Mouse (Mus musculus) urinary bladder, postnatal 25 days (tissue): Measurements from ENCODE around the gene Hmgn3.
"Not testable (repeated sequence)": the region's sequence is repeated elsewhere in the genome, so short reads cannot be mapped to it uniquely, and the experiment has no call there.

Experiments
- DNase-seq: peaks from one replicate; pipeline ENCODE4 v3.0.0; 2022; ENCODE audit warnings: low spot score

Hmgn3 gene

DNA sequence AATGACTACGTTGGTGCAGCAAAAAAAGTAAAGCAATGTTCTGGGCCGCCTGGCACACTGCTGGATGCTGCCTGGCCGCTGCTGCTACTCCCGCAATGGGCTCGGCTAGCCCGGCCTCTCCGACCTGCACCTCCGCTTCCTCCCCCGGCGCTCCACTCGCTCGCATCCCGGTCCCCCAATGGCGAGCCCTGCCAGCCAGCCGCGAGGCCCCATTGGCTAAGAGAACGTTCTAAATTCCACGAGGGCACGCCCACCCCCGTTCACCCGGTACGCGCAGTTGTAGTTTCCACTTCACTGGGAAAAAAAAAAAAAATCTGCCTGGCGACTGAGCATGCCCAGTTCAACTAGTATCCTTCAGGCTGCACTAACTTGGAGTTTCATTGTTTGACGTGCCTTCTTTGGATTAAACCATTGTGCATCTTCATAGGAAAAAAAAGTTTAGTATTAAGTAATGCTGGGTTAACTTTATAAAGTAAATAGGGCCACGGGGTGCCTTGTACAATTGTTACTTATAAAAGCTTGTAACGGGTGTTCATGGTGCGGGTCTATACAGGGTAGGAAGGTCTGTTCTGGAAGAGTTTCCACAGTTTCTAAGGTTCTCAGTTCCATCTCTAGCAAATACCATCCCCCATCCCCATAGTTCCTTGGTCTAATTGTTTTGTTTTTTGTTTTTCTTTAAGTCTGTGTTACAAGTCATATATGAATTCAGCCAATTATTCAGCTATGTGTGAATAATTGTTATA, at the start of gene Hmgn3:
Gene Hmgn3 (minus strand): TSS at position 240 of the 743 bp plus-strand sequence.
- peak; percentile 82 for DNase-seq

DNA sequence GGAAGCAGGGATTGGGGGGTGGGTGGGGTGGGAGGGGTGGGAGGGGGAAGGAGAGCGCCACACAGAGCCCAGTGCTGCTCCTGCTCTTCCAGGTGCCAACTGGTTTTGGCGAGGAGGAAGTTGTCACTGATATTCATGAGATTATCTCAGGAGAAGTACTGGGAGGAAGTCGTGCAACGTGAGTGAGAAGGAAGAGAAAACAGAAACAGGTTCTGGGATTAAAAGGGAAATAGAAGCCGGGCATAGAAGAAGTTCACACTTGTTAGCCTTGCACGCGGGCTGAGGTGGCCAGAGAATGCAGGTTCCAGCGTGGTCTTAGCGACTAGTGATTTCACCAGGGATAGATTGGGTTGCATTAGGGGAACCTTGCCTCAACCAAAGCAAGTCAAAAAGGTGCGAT, 49.3 kb upstream of the Hmgn3 start:
- no peak for DNase-seq

DNA sequence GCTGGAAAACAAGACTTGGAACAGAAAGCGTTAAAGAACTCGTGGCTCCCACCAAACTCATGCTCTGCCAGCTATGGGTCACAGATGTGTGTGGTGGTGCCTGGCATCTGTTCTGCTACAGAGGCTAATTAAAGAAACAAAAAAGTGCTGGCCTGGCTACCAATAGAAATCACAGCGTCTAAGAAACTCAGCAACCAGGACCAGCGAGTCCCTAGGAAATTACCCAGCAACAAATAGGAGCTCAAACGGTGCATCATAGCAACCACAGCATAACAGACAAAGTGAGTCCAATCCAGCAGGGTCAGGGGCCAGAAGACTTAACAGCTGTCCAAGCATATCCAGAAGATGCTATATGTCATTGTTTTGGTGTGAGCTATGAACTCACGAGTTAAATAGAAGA, 48.5 kb upstream of the Hmgn3 start:
- DNase-seq, result no peak

DNA sequence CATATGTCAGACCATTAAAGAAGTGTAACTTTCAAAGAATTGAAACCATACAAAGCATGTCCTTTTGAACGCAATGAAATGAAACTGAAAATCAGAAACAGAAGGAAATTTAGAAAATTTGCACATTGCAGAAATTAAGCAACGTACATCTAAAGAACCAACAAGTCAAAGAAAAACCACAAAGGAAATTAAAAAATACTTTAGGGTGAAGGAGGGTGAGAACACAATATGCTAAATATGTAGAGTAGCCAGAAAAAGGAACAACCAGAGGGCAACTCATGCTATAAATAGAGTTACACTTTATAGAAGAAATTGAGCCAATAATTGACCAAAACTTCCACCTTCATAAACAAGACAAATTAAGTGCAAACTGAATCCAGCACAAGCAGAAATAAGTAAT, 41.3 kb upstream of the Hmgn3 start:
- no peak for DNase-seq

DNA sequence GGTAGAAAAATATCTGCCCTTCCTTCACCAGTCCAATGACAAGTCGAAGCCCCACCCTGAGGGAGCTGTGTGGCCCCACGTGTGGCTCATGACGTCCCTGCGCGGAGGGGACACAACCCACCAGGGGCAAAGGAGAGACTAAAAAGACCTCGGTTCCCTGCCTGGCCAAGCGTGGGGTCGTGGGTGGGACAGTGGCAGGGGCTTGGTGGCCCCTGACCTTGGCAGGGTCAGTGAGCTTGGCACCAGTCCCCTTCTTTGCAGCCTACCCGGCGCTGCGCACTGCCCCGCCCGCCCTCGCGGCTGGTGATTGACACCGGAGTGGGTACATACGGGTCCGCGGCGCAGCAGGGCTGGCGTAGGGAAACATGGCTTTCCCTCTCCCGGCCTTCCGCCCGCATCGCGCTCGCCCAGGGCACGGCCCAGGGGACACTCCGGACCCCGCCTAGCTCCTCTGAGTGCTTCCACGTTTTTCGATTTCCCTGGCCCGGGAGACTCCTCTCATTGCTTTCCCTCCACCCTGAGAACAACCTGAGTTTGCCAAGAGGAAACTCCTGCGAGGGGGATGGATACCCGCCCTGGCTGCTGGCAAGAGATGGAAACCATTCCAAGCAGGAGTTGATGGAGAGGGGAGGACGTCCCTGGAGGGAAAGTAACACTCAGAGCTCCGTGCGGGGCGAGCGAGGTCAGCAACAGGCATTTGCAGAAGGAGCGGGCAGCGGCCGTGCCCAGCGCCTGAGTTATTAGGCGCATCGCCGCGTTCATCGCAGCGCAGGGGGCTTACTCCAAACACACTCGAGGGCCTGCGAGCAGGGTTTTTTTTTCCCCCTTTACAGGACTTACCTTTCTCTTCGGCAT, 667 bp downstream of the Hmgn3 start:
- DNase-seq, result peak; percentile 52

DNA sequence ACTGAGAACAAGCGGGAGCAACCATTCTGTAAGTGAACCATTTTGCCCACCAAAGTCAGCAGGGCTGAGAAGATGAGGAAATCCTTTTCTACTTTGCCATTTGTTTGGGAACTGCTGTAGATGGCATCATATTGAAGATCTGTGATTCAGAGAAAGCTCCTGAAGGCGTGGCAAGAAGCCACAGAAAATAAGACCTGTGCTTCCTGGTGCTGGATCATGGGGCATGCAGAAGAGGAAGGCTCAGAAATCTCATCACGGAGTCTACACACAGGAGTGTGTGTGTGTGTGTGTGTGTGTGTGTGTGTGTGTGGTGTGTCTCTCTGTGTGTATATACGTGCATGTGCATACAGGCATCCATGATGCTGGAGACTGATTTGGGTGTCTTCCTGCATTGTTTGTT, 16.7 kb downstream of the Hmgn3 start:
- DNase-seq, result no peak

DNA sequence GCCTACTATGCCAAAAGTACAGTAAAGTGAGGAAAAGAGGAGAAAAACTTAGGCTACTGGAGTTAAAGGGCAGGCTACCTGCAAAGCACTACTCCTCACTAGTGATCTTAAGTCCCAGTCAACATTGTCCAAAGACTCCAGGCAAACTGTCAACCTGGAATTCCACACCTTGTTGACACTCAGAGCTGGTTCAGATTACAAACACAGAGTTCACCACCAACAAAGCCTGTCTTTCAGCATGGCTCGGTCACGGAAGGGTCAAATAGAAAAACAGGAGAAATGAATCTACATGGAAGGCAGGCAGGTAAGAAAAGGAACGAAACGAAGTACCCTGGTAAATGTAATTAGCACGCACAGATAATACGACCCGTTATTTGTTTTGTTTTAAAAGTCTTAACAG, 18.6 kb downstream of the Hmgn3 start:
- no peak for DNase-seq

DNA sequence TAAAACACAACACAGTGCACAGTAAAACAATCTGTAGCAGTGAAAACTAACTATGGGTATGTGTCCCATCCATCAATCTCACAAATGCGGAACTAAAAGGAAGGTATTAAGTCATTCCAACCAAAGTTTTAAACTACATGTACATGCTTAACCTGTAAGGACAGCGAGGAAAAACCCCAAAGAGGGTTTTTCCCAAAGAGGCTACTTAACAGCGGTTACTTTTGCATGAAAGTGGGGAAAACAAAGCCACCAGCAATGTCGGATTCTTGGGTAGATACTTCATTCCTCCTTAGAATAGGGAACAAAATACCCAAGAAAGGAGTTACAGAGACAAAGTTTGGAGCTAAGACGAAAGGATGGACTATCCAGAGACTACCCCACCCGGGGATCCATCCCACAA, 20.0 kb downstream of the Hmgn3 start:
- DNase-seq, result not testable (repeated sequence)

DNA sequence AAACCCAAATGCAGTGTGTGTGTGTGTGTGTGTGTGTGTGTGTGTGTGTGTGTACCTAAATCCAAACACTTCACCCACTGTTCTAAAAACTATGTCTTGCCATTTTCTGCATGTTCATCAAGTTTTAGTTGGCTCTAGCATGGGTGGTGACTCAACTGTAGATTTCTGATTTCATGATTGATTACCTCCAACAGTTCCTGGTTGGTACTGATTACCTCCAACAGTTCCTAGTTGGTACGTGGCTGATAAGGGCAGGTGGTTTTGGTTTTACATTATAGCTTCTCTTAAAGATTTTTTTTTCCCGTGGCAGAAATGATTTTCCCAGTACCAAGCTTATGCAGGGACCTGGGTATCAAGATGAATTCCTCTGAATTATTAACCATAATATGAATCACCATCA, 27.3 kb downstream of the Hmgn3 start:
- no peak for DNase-seq

DNA sequence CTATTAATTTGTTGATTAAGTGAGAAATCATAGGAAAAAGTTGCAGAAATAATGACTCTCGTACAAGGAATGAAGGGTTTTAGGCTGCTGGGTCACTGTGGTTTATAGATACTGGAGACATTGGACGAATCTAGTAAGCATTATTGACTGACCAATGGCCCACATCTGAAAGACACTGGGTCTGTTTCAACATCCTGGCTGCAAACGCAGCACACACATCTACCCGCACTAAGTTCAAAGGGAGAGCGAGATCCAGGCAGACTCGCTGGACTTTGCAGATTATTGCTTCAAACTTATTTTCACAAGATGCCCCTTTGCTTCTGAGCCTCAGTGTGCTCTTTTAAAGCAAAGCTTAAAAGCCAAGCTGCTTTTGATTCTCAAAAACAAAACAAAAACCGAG, 29.0 kb downstream of the Hmgn3 start:
- DNase-seq, result no peak

DNA sequence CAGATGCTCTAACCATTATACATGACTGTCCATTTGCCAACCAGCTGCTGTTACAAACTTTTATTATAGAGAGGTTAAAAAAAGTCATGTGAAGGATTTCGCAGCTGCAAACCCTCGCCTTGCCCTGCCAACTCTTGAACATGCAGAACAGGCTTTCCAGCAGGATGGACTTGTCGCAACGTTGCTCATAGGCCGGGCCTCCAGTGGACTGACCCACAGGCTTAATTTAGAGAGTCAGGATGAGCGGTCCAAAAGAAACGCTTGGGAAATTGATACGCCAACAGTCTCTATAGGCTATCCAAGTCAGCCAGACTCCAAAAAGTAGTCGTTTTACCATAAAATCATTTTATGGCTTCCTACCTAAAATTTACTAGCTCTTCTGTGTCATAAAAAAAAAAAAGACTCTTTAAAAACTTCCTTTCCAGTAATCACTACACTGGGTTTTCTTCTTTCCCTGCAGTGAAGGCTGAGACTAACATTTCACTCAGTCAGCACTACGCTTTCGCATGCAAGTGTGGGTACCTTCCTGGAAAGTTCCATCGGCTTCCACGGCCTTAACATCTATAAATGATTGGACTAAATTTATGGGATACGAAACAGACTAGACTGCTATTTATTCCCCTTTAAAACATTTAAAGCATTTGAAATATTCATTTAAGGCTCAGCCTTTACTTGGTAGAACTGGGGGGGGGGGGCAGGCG, 29.6 kb downstream of the Hmgn3 start:
- no peak for DNase-seq

DNA sequence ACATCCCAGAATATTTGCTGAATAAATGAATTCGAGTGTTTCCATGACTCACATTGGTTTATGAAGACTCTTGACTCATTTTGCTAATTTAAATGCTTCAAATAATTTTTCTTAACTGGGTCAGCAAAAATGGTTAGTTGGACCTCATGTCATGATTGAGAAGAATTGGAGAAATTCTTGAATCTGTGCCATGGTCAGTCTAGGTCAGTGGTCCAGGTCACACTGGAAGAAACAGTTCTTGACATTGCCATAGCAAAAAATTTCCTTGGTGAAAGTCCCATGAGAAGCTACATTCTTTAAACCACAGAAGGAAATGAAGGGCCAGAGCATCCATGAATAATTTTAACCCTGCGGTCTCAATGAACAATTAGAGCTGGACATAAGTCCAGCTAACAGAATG, 30.8 kb downstream of the Hmgn3 start:
- DNase-seq, result no peak

DNA sequence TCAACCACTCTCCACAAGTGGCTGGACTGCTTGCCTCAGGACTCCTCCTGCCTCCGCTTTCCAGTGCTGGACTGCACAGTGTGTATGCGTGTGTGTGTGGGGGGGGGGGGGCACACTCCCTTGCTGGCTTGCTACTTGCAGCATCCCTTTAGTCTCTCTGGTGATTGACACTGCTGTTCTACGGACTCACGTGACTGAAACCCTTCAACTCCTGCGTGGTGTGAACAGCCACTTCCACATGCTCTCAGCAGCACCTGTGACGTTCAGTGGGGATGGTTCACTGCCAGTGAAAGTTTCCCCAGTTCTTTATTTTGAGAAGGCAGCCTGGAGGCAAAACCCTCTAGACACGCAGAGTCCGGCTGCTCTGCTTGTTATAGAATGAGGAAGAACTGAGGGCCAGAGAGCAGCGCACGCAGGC, 32.7 kb downstream of the Hmgn3 start:
- no peak for DNase-seq

DNA sequence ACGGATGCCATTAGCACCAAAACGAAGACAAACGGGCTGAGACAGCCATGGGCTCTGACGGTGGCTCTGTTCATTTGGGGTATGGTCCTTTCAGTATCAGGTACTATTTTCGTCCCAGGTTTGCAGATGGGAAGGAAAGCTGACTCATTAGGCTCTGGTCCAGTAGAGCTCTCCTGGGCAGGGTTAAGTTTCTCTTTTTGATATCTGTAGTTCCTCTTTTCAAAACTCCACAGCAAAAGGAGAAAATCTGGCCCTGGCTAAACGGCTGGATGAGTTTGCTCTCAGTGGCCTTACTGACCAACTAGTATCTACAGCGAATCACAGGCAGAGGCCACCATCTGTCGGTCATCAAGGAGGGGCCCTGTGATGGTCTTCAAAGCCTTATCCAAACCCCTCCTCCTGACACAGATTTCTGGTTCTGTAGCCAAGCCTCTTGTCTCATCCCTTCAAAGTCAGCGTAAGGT, 34.1 kb downstream of the Hmgn3 start:
- no peak for DNase-seq

DNA sequence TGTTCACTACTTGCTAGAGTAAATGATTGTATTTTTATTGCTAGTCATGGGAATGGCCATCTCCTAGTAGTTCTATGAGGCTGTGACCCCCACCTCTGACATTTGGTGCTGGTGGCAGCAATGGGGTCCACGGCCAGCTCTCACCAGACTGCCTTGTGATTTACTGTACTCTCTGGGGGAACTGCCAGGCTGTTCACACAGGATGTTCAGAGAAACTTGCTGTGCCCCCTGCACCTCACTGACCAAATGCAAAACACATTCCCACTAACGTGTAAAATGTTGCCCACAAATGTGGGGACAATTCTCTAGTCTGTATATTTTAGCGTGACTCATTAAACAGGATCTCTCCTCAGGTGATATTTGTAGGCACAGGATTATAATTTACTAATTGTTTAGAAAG, 34.7 kb downstream of the Hmgn3 start:
- no peak for DNase-seq

DNA sequence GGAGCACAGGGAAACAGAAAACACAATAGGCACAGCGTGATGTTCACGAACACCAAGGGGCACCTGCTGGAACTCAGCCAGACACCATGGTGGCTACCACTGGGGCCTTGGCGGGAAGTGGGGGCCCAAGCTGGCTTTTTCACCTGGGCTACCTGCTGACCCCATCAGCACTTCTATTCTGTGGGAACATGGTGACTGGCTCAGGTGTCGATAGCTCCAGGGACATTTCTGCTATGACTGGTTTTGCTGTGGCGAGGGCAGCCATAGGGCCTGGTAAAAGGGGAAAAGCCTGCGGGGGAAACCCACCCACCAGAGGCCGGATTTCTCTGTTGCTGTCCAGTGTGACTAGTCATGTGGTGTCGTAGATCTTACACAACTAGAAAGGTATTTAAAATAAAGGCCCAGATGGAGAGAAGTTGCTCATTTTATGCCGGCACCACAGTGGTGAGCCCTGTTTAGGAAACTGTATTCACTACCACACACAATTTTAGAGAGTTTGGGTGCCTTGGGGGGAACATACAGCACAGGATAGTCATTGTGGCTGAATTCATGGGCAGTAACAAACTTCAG, 35.3 kb downstream of the Hmgn3 start:
- no peak for DNase-seq

DNA sequence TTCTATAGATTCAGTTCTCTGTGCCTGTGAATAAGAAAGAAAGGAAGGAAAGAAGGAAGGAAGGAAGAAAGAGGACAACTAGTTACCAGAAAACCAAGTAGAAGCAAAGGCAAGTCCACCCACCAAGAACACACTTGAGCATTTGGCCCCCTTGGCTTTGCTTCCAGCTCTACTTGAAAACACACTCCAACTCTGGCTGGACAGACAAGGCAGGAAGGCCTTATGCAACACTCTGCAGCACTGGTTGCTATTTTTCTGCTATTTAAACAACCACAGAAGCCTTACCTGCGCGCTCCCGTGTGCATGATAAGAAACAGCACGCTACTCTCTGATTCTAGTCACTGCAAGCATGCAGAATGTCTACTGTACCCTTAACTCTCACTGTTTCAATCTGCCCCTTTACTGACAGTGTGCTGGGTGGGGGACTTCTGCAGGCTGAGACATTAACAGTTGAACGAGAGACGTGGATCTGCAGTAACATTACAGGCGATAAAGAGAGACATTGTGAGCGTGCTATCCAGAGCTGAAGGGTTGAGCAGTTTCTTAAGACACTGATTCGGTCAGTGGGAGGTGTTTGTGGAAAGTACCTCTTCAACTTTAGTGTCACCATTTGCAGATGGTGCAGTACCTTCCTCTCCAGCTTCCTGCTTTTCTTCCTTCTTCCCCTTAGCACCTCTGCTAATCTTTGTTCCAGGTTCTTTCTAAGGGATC, 35.9 kb downstream of the Hmgn3 start:
- DNase-seq, result no peak

DNA sequence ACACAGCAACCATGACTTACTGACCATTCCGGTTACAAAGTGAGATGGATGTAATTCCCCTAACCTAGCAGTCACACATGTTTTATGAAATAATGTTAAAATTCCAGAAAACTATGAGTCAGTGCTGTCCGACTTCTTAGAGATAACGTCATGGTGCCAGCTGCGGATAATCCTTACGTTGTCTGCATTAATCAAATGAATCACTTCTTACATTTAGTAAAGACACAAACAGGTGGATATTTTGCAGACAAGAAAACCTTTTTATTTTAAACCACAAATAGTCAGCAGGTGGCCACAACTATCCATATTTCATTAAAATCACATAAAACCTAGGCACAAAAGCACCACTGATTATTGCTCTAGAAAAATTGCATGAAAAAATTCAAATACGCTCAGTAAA, 36.8 kb downstream of the Hmgn3 start:
- no peak for DNase-seq

DNA sequence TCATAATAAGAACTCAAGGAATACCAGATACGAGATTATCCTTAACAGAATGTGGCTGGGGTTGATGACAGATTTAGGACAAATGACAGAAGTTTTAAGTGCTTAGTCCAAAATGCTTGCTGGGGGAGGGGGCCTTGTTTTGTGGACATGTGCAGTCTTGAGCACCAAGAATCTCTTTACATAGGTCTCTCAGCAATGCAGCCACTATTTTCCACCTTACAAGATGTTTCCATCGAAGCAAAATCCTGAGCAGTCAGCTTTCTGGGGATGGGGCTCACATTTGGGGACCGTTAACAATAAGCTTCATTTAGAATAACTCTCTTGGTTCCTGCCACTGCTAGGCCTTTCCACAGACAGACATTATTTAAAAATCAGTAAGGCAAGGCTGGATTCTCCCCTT, 37.7 kb downstream of the Hmgn3 start:
- no peak for DNase-seq

DNA sequence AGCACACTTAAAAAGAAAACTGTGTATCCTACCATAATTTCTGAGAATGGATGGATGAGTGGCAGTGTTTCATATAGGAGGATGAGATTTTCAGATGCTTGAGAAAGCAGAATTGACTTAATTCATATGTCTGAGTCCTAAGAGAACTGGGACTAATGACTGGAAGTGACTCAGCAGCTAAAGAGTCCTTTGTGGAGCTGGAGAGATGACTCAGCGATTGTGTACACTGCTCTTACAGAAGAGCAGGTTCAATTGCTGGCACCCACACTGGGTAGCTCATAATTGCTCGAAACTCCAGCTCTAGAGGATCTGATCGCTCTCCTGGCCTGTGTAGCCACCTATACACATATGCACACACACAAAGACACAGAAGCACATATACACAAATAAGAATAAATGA, 42.7 kb downstream of the Hmgn3 start:
- DNase-seq, result no peak

DNA sequence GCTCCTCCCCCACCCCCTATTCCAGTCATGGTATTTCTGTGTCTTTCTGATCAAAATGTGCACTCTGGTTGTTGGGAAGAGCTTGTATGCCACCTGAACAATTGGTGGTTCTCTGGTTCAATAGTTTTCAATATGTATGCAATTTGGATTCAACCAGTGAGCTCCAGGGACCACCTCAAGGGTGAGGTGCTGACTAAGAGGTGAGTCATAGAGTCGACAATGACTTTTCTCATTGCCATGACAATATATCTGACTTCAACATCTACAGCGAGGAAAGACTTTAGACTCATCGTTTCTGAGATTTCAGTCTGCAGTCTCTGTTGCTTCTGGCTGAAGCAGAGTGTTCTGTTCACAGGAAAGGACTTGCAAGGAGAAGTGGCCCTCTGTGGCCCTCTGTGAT, 44.8 kb downstream of the Hmgn3 start:
- no peak for DNase-seq

DNA sequence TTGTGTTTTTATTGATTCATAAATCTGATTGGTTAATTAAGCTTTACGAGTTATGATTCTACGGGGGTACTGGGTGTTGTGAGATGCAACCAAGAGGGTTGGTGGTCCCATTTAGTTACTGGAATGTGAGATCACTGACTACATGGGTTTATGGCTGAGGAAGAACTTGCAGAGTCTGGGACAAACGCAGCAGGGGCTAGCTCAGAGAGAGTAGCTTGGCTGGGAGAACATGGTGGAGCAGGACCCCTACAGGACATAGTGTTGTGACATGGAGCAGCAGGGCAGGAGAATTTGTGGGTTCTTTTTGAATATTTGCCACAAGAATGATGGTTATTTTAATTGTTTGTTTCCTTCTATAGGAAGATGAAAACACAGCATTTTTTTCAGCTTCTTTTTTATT, 45.7 kb downstream of the Hmgn3 start:
- DNase-seq, result no peak
